Mouse (Mus musculus): ENCODE data around the gene Irf5.

DNA sequence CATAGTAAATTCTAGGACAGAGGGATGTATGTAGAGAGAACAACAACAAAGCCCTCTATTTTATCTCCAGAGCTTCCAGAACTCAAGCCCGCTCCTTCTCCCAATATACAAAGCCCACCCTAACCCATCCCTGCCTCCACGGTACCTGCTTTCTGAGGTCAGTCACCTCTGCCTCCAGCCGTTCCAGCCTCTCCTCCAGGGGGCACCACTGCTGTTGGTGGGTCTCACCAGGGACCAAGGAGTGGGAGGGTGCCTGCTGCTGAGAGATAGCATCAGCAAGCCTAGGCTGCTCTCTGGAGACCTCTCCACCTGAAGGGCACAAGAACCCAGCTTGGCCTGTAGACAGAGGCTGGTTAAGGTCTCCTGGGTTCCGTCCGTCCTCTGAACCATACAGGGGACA is 20.9 kb upstream of the Irf5 start:
- TF ChIP-seq CTCF (IDR thresholded peaks at IDR 0.05; ENCODE audit: extremely low read depth, insufficient read length, insufficient replicate concordance, low read depth, low read length) (no peak), POLR2A (IDR thresholded peaks at IDR 0.05; ENCODE audit: low read depth, low read length) (no peak)

Data from small intestine, adult 2 months (tissue).